Mouse (Mus musculus) stomach, embryonic 14.5 days (tissue): Measurements from ENCODE around the gene Olfr201. TPM values are rescaled to one million over a fixed set of nuclear protein-coding genes. Genes with fewer than 3 reads are reported as not detected.
"Not testable (repeated sequence)": the region's sequence is repeated elsewhere in the genome, so short reads cannot be mapped to it uniquely, and the experiment has no call there.

Experiments used
- ATAC-seq: fragments of 200-750 bp; cut with Nextera tagmentation; 2 replicates; pipeline ENCODE4 v1.8.0; 2017; ENCODE audit warnings: low read depth, moderate TSS enrichment; ENCODE audit not compliant: insufficient number of reproducible peaks, insufficient read depth, low FRiP score
- H3K27ac ChIP-seq: fragments of 300-500 bp; sonication (generic); 2 replicates; pipeline ENCODE4 v1.5.1; 2014; ENCODE audit warnings: mild to moderate bottlenecking, low read length, moderate library complexity, mixed read lengths
- H3K27me3 ChIP-seq: fragments of 300-500 bp; sonication (generic); 2 replicates; pipeline ENCODE4 v1.6.1; 2014; ENCODE audit warnings: low read length, control low read depth, mixed read lengths; ENCODE audit not compliant: control insufficient read depth, insufficient read depth
- H3K36me3 ChIP-seq: fragments of 300-500 bp; sonication (generic); 2 replicates; pipeline ENCODE4 v1.6.1; 2014; ENCODE audit warnings: mild to moderate bottlenecking, control low read depth, low read length, moderate library complexity, mixed read lengths; ENCODE audit not compliant: control insufficient read depth, insufficient read depth
- H3K4me1 ChIP-seq: fragments of 300-500 bp; sonication (generic); 2 replicates; pipeline ENCODE4 v1.6.1; 2014; ENCODE audit warnings: low read length, control low read depth, mixed read lengths; ENCODE audit not compliant: control insufficient read depth, insufficient read depth
- H3K4me2 ChIP-seq: fragments of 300-500 bp; sonication (generic); replicated peaks from 2 replicates; pipeline ENCODE4 v1.6.1; 2014; ENCODE audit warnings: low read depth, low read length, control low read depth
- H3K4me3 ChIP-seq: fragments of 300-500 bp; sonication (generic); 2 replicates; pipeline ENCODE4 v1.5.1; 2014; ENCODE audit warnings: low read depth, low read length, control low read depth
- H3K9ac ChIP-seq: fragments of 300-500 bp; sonication (generic); replicated peaks from 2 replicates; pipeline ENCODE4 v1.6.1; 2014; ENCODE audit warnings: low read depth, mild to moderate bottlenecking, control low read depth, low read length, moderate library complexity, mixed read lengths
- H3K9me3 ChIP-seq: fragments of 300-500 bp; sonication (generic); 2 replicates; pipeline ENCODE4 v1.6.1; 2016; ENCODE audit warnings: low read depth, low read length, control low read depth; ENCODE audit not compliant: control insufficient read depth
- WGBS: fragments of 180-500 bp; shearing (Covaris S2); extraction: QIAGEN DNeasy Blood & Tissue Kit; methylation state at CpG from one replicate; pipeline ENCODE4 v1.1.7; 2014; 5-methylcytosine and 5-hydroxymethylcytosine counted together
- polyA plus RNA-seq: library from polyadenylated mRNA; unstranded; fragments of >200 nt; fragmentation: Nextera tagmentation; extraction: Ambion mirVana; gene quantifications from 2 replicates; pipeline ENCODE4 v1.2.1, GENCODE M21; 2014

Gene Olfr201
- polyA plus RNA-seq, 1 experiment from 2014 or later = not detected

DNA sequence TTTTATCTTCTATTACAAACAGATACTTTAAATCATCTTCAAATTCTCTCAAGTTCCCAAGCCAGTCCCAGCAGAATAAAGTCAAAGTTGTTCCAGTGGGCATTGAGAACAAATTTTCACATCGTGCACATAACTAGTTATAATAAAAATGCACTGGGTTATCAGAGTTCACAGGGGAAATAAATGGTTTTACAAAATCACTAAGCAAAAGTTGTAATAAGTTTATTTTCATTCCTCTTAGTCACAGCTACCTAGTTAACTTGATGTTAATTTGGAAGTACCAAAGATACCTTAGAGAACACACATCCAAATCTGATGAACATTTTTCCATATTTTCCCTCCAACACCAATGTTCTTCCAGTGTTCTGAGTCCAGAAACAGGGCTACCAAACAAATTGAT, 52.8 kb downstream of the Olfr201 start, which contains the start of gene Olfr199:
Gene Olfr199, minus strand, starts transcription at position 101 of the 400 bp plus-strand sequence.
- not testable (repeated sequence) for H3K27me3 ChIP-seq, H3K9me3 ChIP-seq, H3K4me1 ChIP-seq, ATAC-seq, H3K36me3 ChIP-seq, H3K9ac ChIP-seq, H3K4me3 ChIP-seq, H3K27ac ChIP-seq, H3K4me2 ChIP-seq
- WGBS = 79% methylated on average over 1 of the region's 1 CpGs

- ATAC-seq, H3K27me3 ChIP-seq, H3K27ac ChIP-seq, H3K4me3 ChIP-seq, H3K36me3 ChIP-seq, H3K9ac ChIP-seq, H3K4me2 ChIP-seq, H3K4me1 ChIP-seq, H3K9me3 ChIP-seq: not testable (repeated sequence)
- 78% methylated on average over 3 of the region's 3 CpGs for WGBS
Observed at GRCm38 (mm10) chr16:59217861-59218260, 54.6 kb downstream of the Olfr201 start.

Other genes with a start within 250 kb of the Olfr201 start
- gene Olfr186, start 242.3 kb downstream of the Olfr201 start, polyA plus RNA-seq = 0.17 TPM in 1 of 2 replicates, not detected in the other
- 0.43 and 0.53 TPM in 2 replicates for gene Olfr187, start 232.9 kb downstream of the Olfr201 start, polyA plus RNA-seq
- gene Olfr190, start 194.6 kb downstream of the Olfr201 start, polyA plus RNA-seq = not detected in 2 replicates
- not detected in 2 replicates for gene Olfr191, start 182.8 kb downstream of the Olfr201 start, polyA plus RNA-seq
- gene Olfr193, start 160.8 kb downstream of the Olfr201 start, polyA plus RNA-seq = not detected in 2 replicates
- gene Olfr194, start 151.6 kb downstream of the Olfr201 start, polyA plus RNA-seq = not detected in 2 replicates
- gene Olfr195, start 125.6 kb downstream of the Olfr201 start, polyA plus RNA-seq = not detected in 2 replicates
- not detected in 2 replicates for gene Olfr196, start 102.2 kb downstream of the Olfr201 start, polyA plus RNA-seq
- gene Olfr198, start 69.1 kb downstream of the Olfr201 start, polyA plus RNA-seq = not detected in 2 replicates
- not detected in 2 replicates for gene Olfr199, start 52.9 kb downstream of the Olfr201 start, polyA plus RNA-seq
- gene Olfr202, start 14.2 kb upstream of the Olfr201 start, polyA plus RNA-seq = not detected in 2 replicates
- gene Olfr203, start 26.2 kb upstream of the Olfr201 start, polyA plus RNA-seq = not detected in 2 replicates
- not detected in 2 replicates for gene Olfr204, start 45.6 kb upstream of the Olfr201 start, polyA plus RNA-seq
- gene Olfr205, start 58.5 kb upstream of the Olfr201 start, polyA plus RNA-seq = not detected in 2 replicates
- gene Olfr206, start 76.6 kb upstream of the Olfr201 start, polyA plus RNA-seq = not detected in 2 replicates
- gene Olfr209, start 91.4 kb upstream of the Olfr201 start, polyA plus RNA-seq = not detected in 2 replicates
- not detected in 2 replicates for gene Gabrr3, start 134.7 kb upstream of the Olfr201 start, polyA plus RNA-seq
- 38.3 and 38.7 TPM in 2 replicates for gene Riox2, start 199.1 kb upstream of the Olfr201 start, polyA plus RNA-seq